Mouse (Mus musculus) myocyte (in vitro differentiated cells): ENCODE measurements around the gene Htra3.
A peak's percentile ranks its signal among the peaks of the same experiment; 100 is the strongest.

Source experiments
- E2F4 ChIP-seq: IDR thresholded peaks from one replicate; pipeline ENCODE4 v1.6.1; 2011; ENCODE audit warnings: mild to moderate bottlenecking, control low read depth, moderate library complexity; ENCODE audit not compliant: insufficient read depth
- MAX ChIP-seq: IDR thresholded peaks from one replicate; pipeline ENCODE4 v1.6.1; 2011; ENCODE audit warnings: low read depth, mild to moderate bottlenecking, control low read depth
- MYOD1 ChIP-seq, 3 experiments: IDR thresholded peaks; one replicate each; pipeline ENCODE4 v1.6.1; 2011; ENCODE audit warnings: control low read depth in 2 of 3, low read depth in 2 of 3, mild to moderate bottlenecking in 2 of 3, moderate library complexity in 1 of 3; ENCODE audit not compliant: insufficient read length in 2 of 3, control insufficient read depth in 1 of 3
- MYOG ChIP-seq, 3 experiments: IDR thresholded peaks; one replicate each; pipeline ENCODE4 v1.6.1; 2011; ENCODE audit warnings: control low read depth in 2 of 3, low read depth in 2 of 3, mild to moderate bottlenecking in 2 of 3; ENCODE audit not compliant: insufficient read length in 2 of 3, control insufficient read depth in 1 of 3, insufficient read depth in 1 of 3
- POLR2A ChIP-seq: IDR thresholded peaks from one replicate; pipeline ENCODE4 v1.6.1; 2011; ENCODE audit warnings: low read depth, mild to moderate bottlenecking, control low read depth, moderate library complexity; ENCODE audit not compliant: insufficient read length
- POLR2AphosphoS2 ChIP-seq: IDR thresholded peaks from one replicate; pipeline ENCODE4 v1.6.1; 2011; ENCODE audit warnings: low read depth, control low read depth; ENCODE audit not compliant: insufficient read length
- REST ChIP-seq: IDR thresholded peaks from one replicate; pipeline ENCODE4 v1.6.1; 2011; ENCODE audit warnings: mild to moderate bottlenecking, control low read depth, moderate library complexity; ENCODE audit not compliant: insufficient read depth, insufficient read length
- SRF ChIP-seq: IDR thresholded peaks from one replicate; pipeline ENCODE4 v1.6.1; 2011; ENCODE audit warnings: low read depth; ENCODE audit not compliant: control insufficient read depth, insufficient read length
- TCF12 ChIP-seq: IDR thresholded peaks from one replicate; pipeline ENCODE4 v1.6.1; 2011; ENCODE audit warnings: mild to moderate bottlenecking, control low read depth; ENCODE audit not compliant: poor library complexity, insufficient read depth, severe bottlenecking
- TCF3 ChIP-seq: IDR thresholded peaks from one replicate; pipeline ENCODE4 v1.6.1; 2011; ENCODE audit warnings: low read depth, control low read depth; ENCODE audit not compliant: insufficient read length
- USF1 ChIP-seq: IDR thresholded peaks from one replicate; pipeline ENCODE4 v1.6.1; 2011; ENCODE audit warnings: low read depth, mild to moderate bottlenecking, control low read depth, moderate library complexity

DNA sequence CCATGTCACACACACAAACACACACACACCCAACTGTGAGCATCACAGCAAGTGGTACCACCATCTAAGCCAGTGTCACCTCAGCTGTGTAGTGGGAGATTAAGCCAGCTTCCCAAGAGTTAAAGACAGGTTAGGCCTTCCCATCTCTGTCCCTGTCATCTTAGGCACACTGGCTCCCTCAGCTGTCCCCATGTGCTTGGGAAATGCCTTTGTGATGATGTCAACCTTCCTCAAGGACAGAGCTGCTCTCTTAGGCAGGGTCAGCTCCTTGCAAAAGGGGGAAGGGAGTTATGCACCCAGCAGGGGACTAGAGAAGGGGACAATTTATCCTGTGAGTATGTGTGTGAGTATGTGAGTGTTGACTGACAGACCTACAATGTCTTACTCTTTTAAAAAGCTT lies 9.8 kb upstream of the Htra3 start:
- TF ChIP-seq POLR2A (no peak), E2F4 (no peak), MAX (no peak), MYOD1 (IDR thresholded peaks at IDR 0.05; ENCODE audit: control insufficient read depth in 1 of 3, insufficient read length in 2 of 3, low read depth in 2 of 3) (peak in 1 of 3 experiments; percentile 57), TCF12 (no peak), MYOG (IDR thresholded peaks at IDR 0.05; ENCODE audit: control insufficient read depth in 1 of 3, insufficient read depth in 1 of 3, insufficient read length in 2 of 3, low read depth in 2 of 3) (peak in 2 of 3 experiments; percentile 32 to 65), USF1 (no peak), SRF (no peak), POLR2AphosphoS2 (no peak), REST (no peak), TCF3 (no peak)
